Mouse (Mus musculus): ENCODE measurements around the gene Hoxc11. TPM values are rescaled to one million over a fixed set of nuclear protein-coding genes. Genes with fewer than 3 reads are reported as not detected.

Gene Hoxc11
- 2.9 and 3.4 TPM in 2 replicates for polyA plus RNA-seq (2015; fragmentation: Nextera tagmentation; extraction: Ambion mirVana)

GRCm38 (mm10) chr15:102954192-102955006 lies at the start of gene Hoxc11:
Hoxc11 (plus strand) TSS chr15:102954427.

GRCm38 (mm10) chr15:102921053-102922011 lies 32.9 kb upstream of the Hoxc11 start, which contains the start of gene Hoxc13:
Hoxc13 (plus strand) TSS chr15:102921103.

DNA sequence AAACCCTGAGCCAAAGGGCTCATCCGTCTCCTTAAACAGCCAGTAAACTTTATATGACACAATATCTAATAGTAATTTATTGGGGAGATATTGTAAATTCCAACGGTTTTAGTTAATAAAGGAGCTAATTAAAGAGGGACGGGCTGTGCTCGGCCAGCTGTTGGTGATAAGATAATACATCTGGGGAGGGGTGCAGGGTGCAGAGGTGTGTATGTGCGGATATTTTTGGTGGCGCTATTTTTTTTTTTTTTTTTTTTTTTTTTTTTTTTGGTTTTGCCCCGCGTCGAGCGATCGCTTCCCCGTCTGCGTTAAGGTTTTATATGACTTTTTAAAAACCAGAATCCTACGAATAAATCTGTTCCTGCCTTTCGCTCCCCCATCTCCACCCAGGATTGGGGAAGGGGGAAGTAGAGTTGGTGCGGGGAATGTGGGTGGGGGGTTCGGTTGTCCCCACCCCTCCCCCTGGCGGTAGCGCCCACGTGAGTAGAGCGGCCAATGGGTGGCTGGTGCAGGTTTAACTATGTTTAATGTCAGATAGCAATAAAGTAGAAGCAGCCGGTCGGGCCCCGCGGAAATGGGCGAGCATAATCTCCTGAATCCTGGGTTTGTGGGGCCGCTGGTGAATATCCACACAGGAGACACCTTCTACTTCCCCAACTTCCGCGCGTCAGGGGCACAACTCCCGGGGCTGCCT lies 17.8 kb upstream of the Hoxc11 start, which contains the start of gene Hoxc12:
Gene Hoxc12 (plus strand): TSS at position 479 of the 694 bp plus-strand sequence.

GRCm38 (mm10) chr15:102966776-102967311 lies 12.6 kb downstream of the Hoxc11 start, which contains the start of gene Hoxc10:
Hoxc10 (plus strand) TSS chr15:102966796.

DNA sequence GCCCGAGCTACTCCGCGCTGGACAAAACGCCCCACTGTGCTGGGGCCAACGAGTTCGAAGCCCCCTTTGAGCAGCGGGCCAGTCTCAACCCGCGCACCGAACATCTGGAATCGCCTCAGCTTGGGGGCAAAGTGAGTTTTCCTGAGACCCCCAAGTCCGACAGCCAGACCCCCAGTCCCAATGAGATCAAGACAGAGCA lies 13.0 kb downstream of the Hoxc11 start, which contains the start of gene Hoxc5:
Gene Hoxc5 (plus strand): TSS at position 132 of the 199 bp plus-strand sequence.

DNA sequence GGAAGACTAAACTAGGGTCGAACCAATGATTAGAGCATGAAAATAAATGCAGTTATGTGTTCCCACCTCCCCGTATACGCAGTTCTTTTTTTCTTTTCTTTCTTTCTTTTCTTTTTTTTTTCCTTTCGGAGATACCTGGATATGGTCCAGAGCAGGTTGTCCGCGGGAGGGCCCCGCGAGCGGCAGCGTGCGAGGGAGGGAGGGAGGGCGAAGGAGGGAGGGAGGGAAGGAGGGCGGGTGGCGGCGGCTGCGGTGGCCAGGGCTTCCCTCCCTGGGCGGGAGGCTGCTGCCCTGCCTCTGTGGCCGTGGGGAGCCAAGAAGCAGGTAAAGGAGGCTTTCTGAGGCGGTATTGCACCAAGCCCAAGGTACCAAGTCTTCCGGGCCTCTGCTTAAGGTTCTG lies 21.9 kb downstream of the Hoxc11 start, which contains the start of gene Hoxc9:
Gene Hoxc9 (plus strand): TSS at position 269 of the 400 bp plus-strand sequence.

DNA sequence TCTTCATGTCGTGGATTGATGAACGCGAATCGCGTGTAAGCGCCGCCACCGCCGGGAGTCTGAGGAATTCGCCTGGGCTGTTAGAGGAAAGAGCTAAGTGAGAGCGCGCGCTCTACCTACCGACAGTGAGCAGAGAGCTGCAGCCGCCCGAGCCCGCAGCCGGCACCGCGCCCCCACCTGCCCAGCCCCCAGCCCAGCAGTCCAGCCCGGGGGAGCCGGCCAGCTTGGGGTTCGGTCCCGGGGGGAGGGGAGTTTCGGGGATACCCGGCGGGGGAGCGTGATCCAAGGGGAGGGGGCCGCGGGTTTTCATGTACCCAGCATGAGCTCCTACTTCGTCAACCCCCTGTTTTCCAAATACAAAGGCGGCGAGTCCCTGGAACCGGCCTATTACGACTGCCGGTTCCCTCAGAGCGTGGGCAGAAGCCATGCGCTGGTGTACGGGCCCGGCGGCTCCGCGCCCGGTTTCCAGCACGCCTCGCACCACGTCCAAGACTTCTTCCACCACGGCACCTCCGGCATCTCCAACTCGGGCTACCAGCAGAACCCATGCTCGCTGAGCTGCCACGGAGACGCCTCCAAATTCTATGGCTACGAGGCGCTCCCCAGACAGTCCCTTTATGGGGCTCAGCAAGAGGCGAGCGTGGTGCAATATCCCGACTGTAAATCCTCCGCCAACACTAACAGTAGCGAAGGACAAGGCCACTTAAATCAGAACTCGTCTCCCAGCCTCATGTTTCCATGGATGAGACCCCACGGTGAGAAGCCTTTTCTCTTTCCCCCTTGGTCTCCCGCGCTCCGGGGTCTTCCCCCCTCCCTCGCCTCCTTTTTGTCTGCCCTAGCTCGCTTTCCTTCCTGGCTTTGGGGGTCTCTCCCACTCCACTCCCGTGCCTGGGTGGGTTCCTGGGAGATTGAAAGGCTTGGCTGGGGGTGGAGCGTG lies 36.5 kb downstream of the Hoxc11 start, which contains the start of gene Hoxc8:
Gene Hoxc8 (plus strand): TSS at position 147 of the 937 bp plus-strand sequence.

DNA sequence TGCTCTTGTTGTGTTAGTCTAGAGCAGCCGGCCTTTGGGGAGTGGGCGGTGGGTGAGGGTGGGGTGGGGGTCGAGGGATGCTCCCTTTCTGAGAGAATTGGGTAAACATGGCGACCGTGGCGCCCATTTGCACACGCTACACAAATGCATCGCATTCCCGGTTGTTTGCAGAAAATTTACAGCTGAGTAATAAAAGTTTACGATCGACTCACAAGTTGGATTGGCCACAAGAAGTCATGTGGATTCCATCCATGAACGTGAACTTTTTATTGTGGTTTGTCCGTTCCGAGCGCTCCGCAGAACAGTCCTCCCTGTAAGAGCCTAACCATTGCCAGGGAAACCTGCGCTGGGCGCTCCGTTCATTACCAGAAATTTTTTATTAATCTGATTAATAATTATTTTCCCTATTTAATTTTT lies 43.7 kb downstream of the Hoxc11 start, which contains the start of gene Hoxc6:
Gene Hoxc6 (plus strand): TSS at position 319 of the 417 bp plus-strand sequence.

Small RNA genes within 50 kb of the gene (microRNA-seq; reads per million reads assigned to microRNA genes)
- gene Mir196a-2 = 761 to 1,249 reads per million in 2 experiments

Other genes starting within 250 kb of the Hoxc11 start
- 63.8 and 81.8 TPM in 2 replicates for gene Calcoco1, start 232.2 kb upstream of the Hoxc11 start, polyA plus RNA-seq (2015; fragmentation: Nextera tagmentation; extraction: Ambion mirVana)
- gene Hoxc13, start 33.3 kb upstream of the Hoxc11 start, polyA plus RNA-seq (2015; fragmentation: Nextera tagmentation; extraction: Ambion mirVana) = 0.05 TPM in 2 replicates
- 0.19 and 0.21 TPM in 2 replicates for gene Hoxc12, start 17.7 kb upstream of the Hoxc11 start, polyA plus RNA-seq (2015; fragmentation: Nextera tagmentation; extraction: Ambion mirVana)
- gene Hoxc10, start 12.4 kb downstream of the Hoxc11 start, polyA plus RNA-seq (2015; fragmentation: Nextera tagmentation; extraction: Ambion mirVana) = 24.5 and 25.7 TPM in 2 replicates
- 0.83 and 0.96 TPM in 2 replicates for gene Hoxc5, start 13.0 kb downstream of the Hoxc11 start, polyA plus RNA-seq (2015; fragmentation: Nextera tagmentation; extraction: Ambion mirVana)
- gene Hoxc9, start 22.0 kb downstream of the Hoxc11 start, polyA plus RNA-seq (2015; fragmentation: Nextera tagmentation; extraction: Ambion mirVana) = 8.1 and 8.4 TPM in 2 replicates
- 1.5 and 2.4 TPM in 2 replicates for gene Hoxc8, start 36.2 kb downstream of the Hoxc11 start, polyA plus RNA-seq (2015; fragmentation: Nextera tagmentation; extraction: Ambion mirVana)
- gene Hoxc6, start 43.8 kb downstream of the Hoxc11 start, polyA plus RNA-seq (2015; fragmentation: Nextera tagmentation; extraction: Ambion mirVana) = 4.1 and 4.5 TPM in 2 replicates
- 2.7 and 3.3 TPM in 2 replicates for gene Hoxc4, start 64.5 kb downstream of the Hoxc11 start, polyA plus RNA-seq (2015; fragmentation: Nextera tagmentation; extraction: Ambion mirVana)
- gene Smug1, start 212.7 kb downstream of the Hoxc11 start, polyA plus RNA-seq (2015; fragmentation: Nextera tagmentation; extraction: Ambion mirVana) = 8.5 and 9.7 TPM in 2 replicates

Measured in skeletal muscle tissue, postnatal 0 days (tissue).